Mouse (Mus musculus): ENCODE measurements around the gene Sox10.

- no peak for TF ChIP-seq ZNF384 (IDR thresholded peaks at IDR 0.05; ENCODE audit: low read depth, low read length)
- no peak for TF ChIP-seq ZC3H11A (IDR thresholded peaks at IDR 0.05; ENCODE audit: borderline replicate concordance, low read depth, low read length)
Observed at GRCm38 (mm10) chr15:79202575-79202974, 37.5 kb upstream of the Sox10 start.
